Mouse (Mus musculus) stomach, embryonic 16.5 days (tissue): ENCODE results near the gene Lpar2. TPM values are rescaled to one million over a fixed set of nuclear protein-coding genes. Genes with fewer than 3 reads are reported as not detected.

Experiments used
- ATAC-seq: fragments of 200-750 bp; cut with Nextera tagmentation; 2 replicates; pipeline ENCODE4 v1.8.0; 2017; ENCODE audit warnings: moderate number of reproducible peaks, moderate TSS enrichment; ENCODE audit not compliant: insufficient read depth, low FRiP score
- H3K27ac ChIP-seq: fragments of 300-500 bp; sonication (generic); 2 replicates; pipeline ENCODE4 v1.5.1; 2014; ENCODE audit warnings: low read length
- H3K27me3 ChIP-seq: fragments of 300-500 bp; sonication (generic); 2 replicates; pipeline ENCODE4 v1.6.1; 2014; ENCODE audit warnings: low read length, control low read depth, mixed read lengths; ENCODE audit not compliant: control insufficient read depth, insufficient read depth
- H3K36me3 ChIP-seq: fragments of 300-500 bp; sonication (generic); 2 replicates; pipeline ENCODE4 v1.6.1; 2014; ENCODE audit warnings: low read length; ENCODE audit not compliant: control insufficient read depth, insufficient read depth
- H3K4me1 ChIP-seq: fragments of 300-500 bp; sonication (generic); 2 replicates; pipeline ENCODE4 v1.6.1; 2014; ENCODE audit warnings: low read length, control low read depth, mixed read lengths; ENCODE audit not compliant: control insufficient read depth, insufficient read depth
- H3K4me2 ChIP-seq: fragments of 300-500 bp; sonication (generic); 2 replicates; pipeline ENCODE4 v1.6.1; 2014; ENCODE audit warnings: low read depth, low read length, mixed read lengths
- H3K4me3 ChIP-seq: fragments of 300-500 bp; sonication (generic); replicated peaks from 2 replicates; pipeline ENCODE4 v1.5.1; 2014; ENCODE audit warnings: mild to moderate bottlenecking, low read length
- H3K9ac ChIP-seq: fragments of 300-500 bp; sonication (generic); 2 replicates; pipeline ENCODE4 v1.6.1; 2014; ENCODE audit warnings: low read length
- H3K9me3 ChIP-seq: fragments of 300-500 bp; sonication (generic); replicated peaks from 2 replicates; pipeline ENCODE4 v1.6.1; 2016; ENCODE audit warnings: low read length, control low read depth; ENCODE audit not compliant: control insufficient read depth
- WGBS: fragments of 180-500 bp; shearing (Covaris S2); extraction: QIAGEN DNeasy Blood & Tissue Kit; methylation state at CpG from one replicate; pipeline ENCODE4 v1.1.7; 2014; 5-methylcytosine and 5-hydroxymethylcytosine counted together
- polyA plus RNA-seq: library from polyadenylated mRNA; unstranded; fragments of >200 nt; fragmentation: Nextera tagmentation; extraction: Ambion mirVana; gene quantifications from 2 replicates; pipeline ENCODE4 v1.2.1, GENCODE M21; 2015

Gene Lpar2
- polyA plus RNA-seq, 1 experiment from 2014 or later, result 0.35 TPM

- no peak overlapping the region for H3K4me3 ChIP-seq
- ATAC-seq, result no peak
These were observed 20.0 kb upstream of the Lpar2 start for GRCm38 (mm10) chr8:69802216-69802615.

GRCm38 (mm10) chr8:69803366-69803765, 18.9 kb upstream of the Lpar2 start:
- Histone ChIP-seq H3K9ac (no peak overlapping the region), H3K36me3 (peaks cover 66% of the 10 kb centered on the region), H3K4me2 (no peak overlapping the region), H3K4me1 (no peaks in the 10 kb centered on the region; the same call in 1 of the 2 replicates), H3K27me3 (no peaks in the 10 kb centered on the region), H3K9me3 (no peaks in the 10 kb centered on the region), H3K4me3 (no peak overlapping the region), H3K27ac (no peak overlapping the region)
- WGBS, result 89% methylated on average over 7 of the region's 7 CpGs
- ATAC-seq, result no peak

More at GRCm38 (mm10) chr8:69802216-69802615, 20.0 kb upstream of the Lpar2 start:
- peaks cover 65% of the 10 kb centered on the region for H3K36me3 ChIP-seq
- no peak overlapping the region for H3K27ac ChIP-seq
- no peaks in the 10 kb centered on the region for H3K9me3 ChIP-seq
- H3K4me2 ChIP-seq, result no peak overlapping the region
- H3K9ac ChIP-seq, result no peak overlapping the region
- no peaks in the 10 kb centered on the region for H3K4me1 ChIP-seq
- H3K27me3 ChIP-seq, result no peaks in the 10 kb centered on the region

- H3K27ac ChIP-seq, result no peak overlapping the region
- no peaks in the 10 kb centered on the region for H3K9me3 ChIP-seq
- 91% methylated on average over 6 of the region's 6 CpGs for whole genome bisulfite sequencing
- H3K27me3 ChIP-seq, result no peaks in the 10 kb centered on the region
- H3K4me3 ChIP-seq, result no peak overlapping the region
- H3K4me1 ChIP-seq, result no peaks in the 10 kb centered on the region; the same call in 1 of the 2 replicates
- H3K4me2 ChIP-seq, result no peak overlapping the region
- no peak for ATAC-seq
- H3K9ac ChIP-seq, result no peak overlapping the region
- H3K36me3 ChIP-seq, result peaks cover 57% of the 10 kb centered on the region
These were observed 17.7 kb upstream of the Lpar2 start for GRCm38 (mm10) chr8:69804537-69804936.

- 96% methylated on average over 10 of the region's 10 CpGs for WGBS
- Histone ChIP-seq H3K4me3 (no peak overlapping the region), H3K9me3 (no peaks in the 10 kb centered on the region), H3K36me3 (peaks cover 52% of the 10 kb centered on the region), H3K4me2 (no peak overlapping the region), H3K27me3 (no peaks in the 10 kb centered on the region), H3K9ac (no peak overlapping the region), H3K27ac (no peak overlapping the region), H3K4me1 (no peaks in the 10 kb centered on the region; the same call in 1 of the 2 replicates)
- no peak for ATAC-seq
These were observed 17.1 kb upstream of the Lpar2 start for GRCm38 (mm10) chr8:69805086-69805485.

GRCm38 (mm10) chr8:69805491-69805890, 16.7 kb upstream of the Lpar2 start:
- H3K27ac ChIP-seq, result no peak overlapping the region
- WGBS, result 91% methylated on average over 9 of the region's 9 CpGs
- H3K9me3 ChIP-seq, result no peaks in the 10 kb centered on the region
- no peak overlapping the region for H3K4me2 ChIP-seq
- no peak overlapping the region for H3K4me3 ChIP-seq
- no peaks in the 10 kb centered on the region for H3K27me3 ChIP-seq
- H3K9ac ChIP-seq, result no peak overlapping the region
- ATAC-seq, result no peak
- peaks cover 48% of the 10 kb centered on the region for H3K36me3 ChIP-seq
- H3K4me1 ChIP-seq, result no peaks in the 10 kb centered on the region; the same call in 1 of the 2 replicates

- no peaks in the 10 kb centered on the region for H3K9me3 ChIP-seq
- H3K36me3 ChIP-seq, result peaks cover 36% of the 10 kb centered on the region
- no peaks in the 10 kb centered on the region for H3K27me3 ChIP-seq
- 87% methylated on average over 5 of the region's 5 CpGs for WGBS
- H3K4me1 ChIP-seq, result no peaks in the 10 kb centered on the region; the same call in 1 of the 2 replicates
- H3K27ac ChIP-seq, result no peak overlapping the region
- no peak overlapping the region for H3K4me3 ChIP-seq
- no peak for ATAC-seq
- no peak overlapping the region for H3K4me2 ChIP-seq
- no peak overlapping the region for H3K9ac ChIP-seq
These were observed 15.0 kb upstream of the Lpar2 start for GRCm38 (mm10) chr8:69807236-69807635.

- peak within 1 kb of the TSS; percentile 50 for H3K4me3 ChIP-seq
- H3K36me3 ChIP-seq, result peaks cover 29% of the 10 kb centered on the region
- peak within 1 kb of the TSS; percentile 74 for H3K4me2 ChIP-seq
These were observed 13.9 kb upstream of the Lpar2 start, which contains the start of gene Gmip for GRCm38 (mm10) chr8:69808094-69808863. Gmip (plus strand) TSS chr8:69808679.

GRCm38 (mm10) chr8:69808864-69809403, 13.3 kb upstream of the Lpar2 start:
- WGBS, result 3% methylated on average over 23 of the region's 23 CpGs
- H3K9ac ChIP-seq, result peak overlapping the region; percentile 69
- H3K4me1 ChIP-seq, result no peaks in the 10 kb centered on the region; the same call in 1 of the 2 replicates
- H3K4me2 ChIP-seq, result peak overlapping the region; percentile 74
- H3K9me3 ChIP-seq, result no peaks in the 10 kb centered on the region
- peaks cover 26% of the 10 kb centered on the region for H3K36me3 ChIP-seq
- H3K4me3 ChIP-seq, result peak overlapping the region; percentile 50
- H3K27ac ChIP-seq, result no peak overlapping the region
- peak; percentile 42 for ATAC-seq
- no peaks in the 10 kb centered on the region for H3K27me3 ChIP-seq

More at GRCm38 (mm10) chr8:69808094-69808863, 13.9 kb upstream of the Lpar2 start, which contains the start of gene Gmip:
- H3K4me1 ChIP-seq, result no peaks in the 10 kb centered on the region; the same call in 1 of the 2 replicates
- H3K9ac ChIP-seq, result peak within 1 kb of the TSS; percentile 69
- H3K27ac ChIP-seq, result no peak within 1 kb of the TSS
- 7% methylated on average over 27 of the region's 28 CpGs for WGBS
- peak; percentile 83 for ATAC-seq
- no peaks in the 10 kb centered on the region for H3K27me3 ChIP-seq
- no peaks in the 10 kb centered on the region for H3K9me3 ChIP-seq

- Histone ChIP-seq H3K27me3 (no peaks in the 10 kb centered on the region), H3K27ac (no peak overlapping the region), H3K4me2 (no peak overlapping the region), H3K4me3 (no peak overlapping the region), H3K9me3 (no peaks in the 10 kb centered on the region), H3K4me1 (no peaks in the 10 kb centered on the region; the same call in 1 of the 2 replicates), H3K36me3 (peaks cover 21% of the 10 kb centered on the region), H3K9ac (no peak overlapping the region)
- 60% methylated on average over 3 of the region's 3 CpGs for WGBS
- ATAC-seq, result no peak
These were observed 12.4 kb upstream of the Lpar2 start for GRCm38 (mm10) chr8:69809820-69810219.
